Mouse (Mus musculus): ENCODE measurements around the gene Fcrl5. TPM values are rescaled to one million over a fixed set of nuclear protein-coding genes. Genes with fewer than 3 reads are reported as not detected.

The Fcrl5 gene
- total and polyA plus RNA-seq, 3 experiments: 3.8 to 19.2 (median 16.9) TPM

DNA sequence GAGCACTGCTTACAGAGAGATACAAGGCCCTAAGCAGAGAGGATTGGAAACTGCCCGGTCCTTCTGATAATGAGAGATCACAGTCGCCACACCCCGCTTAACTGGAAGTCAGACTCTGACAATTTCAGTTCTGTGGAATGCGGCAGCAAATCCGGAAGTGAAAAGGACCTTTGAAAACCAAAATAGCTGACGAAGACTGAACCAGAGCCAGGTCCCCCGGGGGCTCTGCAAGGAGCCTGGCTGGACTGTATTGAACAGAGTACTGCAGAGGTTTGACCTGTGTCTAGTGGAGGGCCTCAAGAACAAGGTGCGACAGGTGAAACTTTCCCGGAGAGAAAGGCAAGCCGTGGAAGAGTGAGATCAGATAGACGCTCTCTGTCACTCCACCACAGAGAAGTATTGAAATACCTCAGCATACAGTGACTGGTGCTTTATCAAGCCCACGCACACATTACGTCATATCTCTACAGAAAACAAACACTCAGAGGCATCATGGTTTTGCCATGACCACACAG, 80.1 kb downstream of the Fcrl5 start:
- Histone ChIP-seq H3K36me3 (replicated peaks in 1 of 2; ENCODE audit: control insufficient read depth in 1 of 2, insufficient read depth in 1 of 2, low read length in 1 of 2) (no peaks in the 10 kb centered on the region), H3K9me3 (replicated peaks; ENCODE audit: low read length) (no peaks in the 10 kb centered on the region), H3K27ac (ENCODE audit: insufficient read depth, low read depth) (peak overlapping the region; percentile 12), H3K27me3 (replicated peaks) (no peaks in the 10 kb centered on the region), H3K79me2 (replicated peaks; ENCODE audit: control insufficient read depth, extremely low read depth, insufficient read depth, poor library complexity, severe bottlenecking) (no peaks in the 10 kb centered on the region), H3K4me1 (ENCODE audit: control insufficient read depth in 1 of 2, insufficient read depth in 2 of 2) (peaks cover 26 to 94% of the 10 kb centered on the region in 2 experiments), H3K9ac (ENCODE audit: insufficient read depth, low read depth) (peak overlapping the region; percentile 46; the same call in 1 of the 2 replicates), H3K4me3 (replicated peaks in 1 of 3; ENCODE audit: low read depth in 2 of 3, low read length in 2 of 3, poor library complexity in 1 of 3) (no peak overlapping the region), H3K4me2 (ENCODE audit: insufficient read depth, low read depth, poor library complexity, severe bottlenecking) (peak overlapping the region; percentile 76)
- peak; percentile 78 for DNase-seq (ENCODE audit: extremely low read depth)
- in situ Hi-C loops (cut with MboI; ENCODE audit: low pct_ligation_motif_present, low pct_unique_long_range_greater_than_20kb, low sequenced_read_pairs): no loop called here
- TF ChIP-seq MXI1 (IDR thresholded peaks at IDR 0.05; ENCODE audit: low read depth, low read length) (0 out of 2 replicates have a peak, but pooled peaks have one; percentile 19), MAFK (IDR thresholded peaks at IDR 0.05; ENCODE audit: insufficient replicate concordance, low read length) (peak; percentile 59; the same call in 1 of the 2 replicates), ETS1 (conservative IDR thresholded peaks at IDR 0.05; ENCODE audit: low read depth, low read length) (peak; percentile 45; the same call in 1 of the 2 replicates), POLR2AphosphoS2 (IDR thresholded peaks at IDR 0.05; ENCODE audit: low read depth, low read length) (no peak), SIN3A (IDR thresholded peaks at IDR 0.05; ENCODE audit: low read length) (no peak), USF2 (conservative IDR thresholded peaks at IDR 0.05; ENCODE audit: low read depth, low read length) (no peak), EP300 (IDR thresholded peaks at IDR 0.05; ENCODE audit: low read length) (peak; percentile 71), ZNF384 (IDR thresholded peaks at IDR 0.05; ENCODE audit: low read depth, low read length) (no peak), ELF1 (IDR thresholded peaks at IDR 0.05; ENCODE audit: low read depth, low read length) (peak; percentile 80), BHLHE40 (IDR thresholded peaks at IDR 0.05; ENCODE audit: low read depth, low read length) (0 out of 2 replicates have a peak, but pooled peaks have one; percentile 50), MEF2A (IDR thresholded peaks at IDR 0.05; ENCODE audit: borderline replicate concordance, low read depth, low read length) (peak; percentile 87), IRF4 (IDR thresholded peaks at IDR 0.05; ENCODE audit: low read depth, low read length) (peak; percentile 81), JUN (IDR thresholded peaks at IDR 0.05; ENCODE audit: insufficient read depth, low read depth, low read length) (no peak; the same call in 1 of the 2 replicates), RCOR1 (conservative IDR thresholded peaks at IDR 0.05; ENCODE audit: low read depth, low read length) (no peak), JUND (conservative IDR thresholded peaks at IDR 0.05; ENCODE audit: low read depth, low read length) (0 out of 2 replicates have a peak, but pooled peaks have one; percentile 50)
- dilution Hi-C loops (cut with MboI; ENCODE audit: extremely low pct_ligation_motif_present, extremely low pct_unique_long_range_greater_than_20kb, low sequenced_read_pairs): no loop called here

DNA sequence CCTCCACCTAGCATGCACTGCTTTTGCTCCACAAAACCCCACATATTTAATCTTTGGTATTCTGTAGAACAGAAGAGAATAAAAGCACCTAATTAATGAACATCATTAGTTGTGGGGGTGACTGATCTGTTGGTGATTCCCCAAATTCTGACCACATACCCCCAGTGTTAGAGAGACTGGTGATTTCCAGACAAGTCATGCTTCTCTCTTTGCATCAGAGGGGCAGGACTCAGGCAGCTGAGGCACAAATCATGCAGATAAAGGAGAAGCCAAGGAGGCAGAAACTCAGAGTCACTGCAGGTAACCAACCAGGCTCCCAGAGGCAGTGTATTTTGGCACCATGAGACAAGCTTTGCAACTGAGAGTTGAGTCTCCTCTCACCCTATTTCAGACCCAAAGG, 82.9 kb downstream of the Fcrl5 start:
- in situ Hi-C loops (cut with MboI; ENCODE audit: low pct_ligation_motif_present, low pct_unique_long_range_greater_than_20kb, low sequenced_read_pairs): no loop called here

More for the DNA sequence above, 82.9 kb downstream of the Fcrl5 start:
- TF ChIP-seq BHLHE40 (IDR thresholded peaks at IDR 0.05; ENCODE audit: low read depth, low read length) (peak; percentile 57), RCOR1 (conservative IDR thresholded peaks at IDR 0.05; ENCODE audit: low read depth, low read length) (no peak), ETS1 (conservative IDR thresholded peaks at IDR 0.05; ENCODE audit: low read depth, low read length) (peak; percentile 68), IRF4 (IDR thresholded peaks at IDR 0.05; ENCODE audit: low read depth, low read length) (peak; percentile 67; the same call in 1 of the 2 replicates), EP300 (IDR thresholded peaks at IDR 0.05; ENCODE audit: low read length) (0 out of 2 replicates have a peak, but pooled peaks have one; percentile 26)
- Histone ChIP-seq H3K36me3 (replicated peaks in 1 of 2; ENCODE audit: control insufficient read depth in 1 of 2, insufficient read depth in 1 of 2, low read length in 1 of 2) (no peaks in the 10 kb centered on the region), H3K27ac (ENCODE audit: insufficient read depth, low read depth) (no peak overlapping the region; the same call in 1 of the 2 replicates), H3K79me2 (replicated peaks; ENCODE audit: control insufficient read depth, extremely low read depth, insufficient read depth, poor library complexity, severe bottlenecking) (no peaks in the 10 kb centered on the region), H3K4me2 (ENCODE audit: insufficient read depth, low read depth, poor library complexity, severe bottlenecking) (no peak overlapping the region), H3K27me3 (replicated peaks) (no peaks in the 10 kb centered on the region), H3K9ac (ENCODE audit: insufficient read depth, low read depth) (no peak overlapping the region), H3K9me3 (replicated peaks; ENCODE audit: low read length) (no peaks in the 10 kb centered on the region), H3K4me1 (ENCODE audit: control insufficient read depth in 1 of 2, insufficient read depth in 2 of 2) (peaks cover 29 to 92% of the 10 kb centered on the region in 2 experiments), H3K4me3 (replicated peaks in 1 of 3; ENCODE audit: low read depth in 2 of 3, low read length in 2 of 3, poor library complexity in 1 of 3) (no peak overlapping the region)
- peak; percentile 72 for DNase-seq (ENCODE audit: extremely low read depth)
- dilution Hi-C loops (cut with MboI; ENCODE audit: extremely low pct_ligation_motif_present, extremely low pct_unique_long_range_greater_than_20kb, low sequenced_read_pairs): no loop called here

All from CH12.LX (cell line).